Mouse (Mus musculus) myocyte (in vitro differentiated cells): ENCODE data around the gene Acap3.

Source experiments
- POLR2A ChIP-seq: IDR thresholded peaks from one replicate; pipeline ENCODE4 v1.6.1; 2011; ENCODE audit warnings: low read depth, mild to moderate bottlenecking, control low read depth, moderate library complexity; ENCODE audit not compliant: insufficient read length
- SRF ChIP-seq: IDR thresholded peaks from one replicate; pipeline ENCODE4 v1.6.1; 2011; ENCODE audit warnings: low read depth; ENCODE audit not compliant: control insufficient read depth, insufficient read length

GRCm38 (mm10) chr4:155859318-155859717 is 32.3 kb upstream of the Acap3 start:
- no peak for TF ChIP-seq POLR2A
- no peak for TF ChIP-seq SRF
